Mouse (Mus musculus) cerebellum, adult 2 months (tissue): ENCODE measurements at regions not wholly inside any gene's neighbourhood (a gene's known extent, or its start where the extent isn't known, plus 50 kb on each side); places are given as distances from the start of the nearest gene placed in this dataset.

Experiments used
- CTCF ChIP-seq: fragments of 200-500 bp; IDR thresholded peaks from 2 replicates; pipeline ENCODE4 v1.5.1; 2011; ENCODE audit warnings: low read depth, mild to moderate bottlenecking, control low read depth, low read length, moderate library complexity, borderline replicate concordance; ENCODE audit not compliant: insufficient read depth
- POLR2A ChIP-seq: fragments of 200-500 bp; IDR thresholded peaks from 2 replicates; pipeline ENCODE4 v1.6.1; 2011; ENCODE audit warnings: low read length, control low read depth, borderline replicate concordance; ENCODE audit not compliant: insufficient read depth

DNA sequence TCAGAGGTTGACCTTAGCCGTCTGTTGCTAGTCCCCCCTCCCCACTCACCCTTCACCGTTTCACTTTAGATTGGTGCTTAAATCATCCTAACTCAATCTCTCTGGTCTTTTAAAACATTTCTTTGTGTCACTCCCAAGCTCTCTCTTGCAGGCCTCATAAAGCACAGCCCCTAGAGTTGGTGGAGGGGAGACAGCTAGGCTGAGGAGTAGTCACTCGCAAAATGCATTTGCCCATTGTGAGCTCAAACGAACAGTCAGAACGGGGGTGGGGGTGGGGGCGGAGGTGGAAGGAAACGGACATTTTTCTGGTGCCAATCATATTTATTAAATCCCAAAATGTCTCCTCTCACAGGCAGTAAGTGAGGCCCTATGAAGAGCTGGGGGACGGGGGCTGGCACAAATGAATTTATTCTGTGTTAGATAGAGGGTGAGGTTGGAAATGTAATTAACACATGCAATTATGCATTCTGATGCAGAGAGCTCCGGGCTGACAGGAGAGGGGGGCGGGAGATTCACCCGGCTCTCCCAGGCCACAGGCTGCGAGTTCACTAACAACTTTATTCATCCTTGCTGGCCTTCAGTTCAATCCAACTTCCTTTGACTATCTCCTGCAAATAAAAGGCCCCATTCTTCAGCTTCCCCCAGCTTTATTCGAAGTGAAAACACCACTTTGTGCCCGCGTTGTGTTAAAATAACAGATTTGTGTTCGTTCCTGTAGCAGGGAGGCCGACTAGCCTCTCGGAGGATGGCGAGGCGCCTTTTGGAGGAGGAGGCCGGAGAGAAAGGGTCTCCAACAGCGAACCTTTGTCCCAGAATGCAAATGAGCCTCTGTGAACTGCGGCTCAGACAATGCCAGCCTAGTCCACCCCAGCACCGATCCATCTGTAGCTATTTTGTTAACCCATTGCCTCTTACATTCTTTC is 223.7 kb upstream of the Irx5 start:
- TF ChIP-seq CTCF, result no peak
- no peak for TF ChIP-seq POLR2A
